Mouse (Mus musculus): ENCODE results near the gene Stard13. TPM values are rescaled to one million over a fixed set of nuclear protein-coding genes. Genes with fewer than 3 reads are reported as not detected.

The Stard13 gene
- polyA plus RNA-seq, 1 experiment from 2014 or later, result 4.5 TPM

- no peak for ATAC-seq (replicated peaks; ENCODE audit: extremely low read depth, insufficient read depth, low FRiP score)
- H3K36me3 ChIP-seq (ENCODE audit: control insufficient read depth, insufficient read depth), result no peaks in the 10 kb centered on the region
- no peak overlapping the region for H3K4me2 ChIP-seq (ENCODE audit: low read depth, low read length)
- H3K27me3 ChIP-seq (ENCODE audit: control insufficient read depth, insufficient read depth, low read length), result no peaks in the 10 kb centered on the region
- no peak overlapping the region for H3K27ac ChIP-seq (ENCODE audit: low read length)
- no peak overlapping the region for H3K4me3 ChIP-seq (ENCODE audit: low read length)
- WGBS, result 56% methylated on average over 7 of the region's 7 CpGs
- H3K4me1 ChIP-seq (ENCODE audit: control insufficient read depth, insufficient read depth, low read length), result peaks cover 10% of the 10 kb centered on the region; the same call in 1 of the 2 replicates
- H3K9ac ChIP-seq (ENCODE audit: low read length), result no peak overlapping the region
- no peaks in the 10 kb centered on the region for H3K9me3 ChIP-seq (replicated peaks; ENCODE audit: control insufficient read depth, low read length)
These were observed 206.5 kb downstream of the Stard13 start for GRCm38 (mm10) chr5:151027171-151027570.

DNA sequence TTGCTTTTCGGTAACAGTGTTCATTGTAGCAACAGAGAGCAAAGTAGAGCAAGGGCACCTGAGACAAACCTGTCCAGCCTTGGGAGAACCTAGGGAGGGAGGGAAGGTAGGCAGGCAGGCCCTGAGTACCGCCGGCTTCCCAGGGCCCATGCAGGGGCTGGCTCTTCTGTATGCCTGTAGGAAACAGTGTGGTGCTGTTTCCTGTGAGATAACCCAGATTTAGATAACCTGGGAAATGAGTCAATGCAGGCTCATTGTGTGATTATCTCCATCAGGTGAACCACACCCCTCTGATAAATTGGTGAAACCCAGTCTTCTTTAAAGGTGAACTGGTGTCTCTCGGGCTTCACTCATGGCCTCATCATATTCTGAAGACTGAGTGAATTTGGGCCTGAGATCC, 207.6 kb downstream of the Stard13 start:
- H3K9ac ChIP-seq (ENCODE audit: low read length), result no peak overlapping the region
- no peak overlapping the region for H3K27ac ChIP-seq (ENCODE audit: low read length)
- no peaks in the 10 kb centered on the region for H3K27me3 ChIP-seq (ENCODE audit: control insufficient read depth, insufficient read depth, low read length)
- peaks cover 10% of the 10 kb centered on the region; the same call in 1 of the 2 replicates for H3K4me1 ChIP-seq (ENCODE audit: control insufficient read depth, insufficient read depth, low read length)
- no peaks in the 10 kb centered on the region for H3K9me3 ChIP-seq (replicated peaks; ENCODE audit: control insufficient read depth, low read length)
- ATAC-seq (replicated peaks; ENCODE audit: extremely low read depth, insufficient read depth, low FRiP score), result no peak
- H3K36me3 ChIP-seq (ENCODE audit: control insufficient read depth, insufficient read depth), result no peaks in the 10 kb centered on the region
- H3K4me2 ChIP-seq (ENCODE audit: low read depth, low read length), result no peak overlapping the region
- H3K4me3 ChIP-seq (ENCODE audit: low read length), result no peak overlapping the region
- WGBS, result 83% methylated on average over 4 of the region's 4 CpGs

GRCm38 (mm10) chr5:151024483-151024882, 209.2 kb downstream of the Stard13 start:
- no peak for ATAC-seq (replicated peaks; ENCODE audit: extremely low read depth, insufficient read depth, low FRiP score)
- Histone ChIP-seq H3K27me3 (ENCODE audit: control insufficient read depth, insufficient read depth, low read length) (no peaks in the 10 kb centered on the region), H3K9me3 (replicated peaks; ENCODE audit: control insufficient read depth, low read length) (no peaks in the 10 kb centered on the region), H3K9ac (ENCODE audit: low read length) (no peak overlapping the region), H3K4me1 (ENCODE audit: control insufficient read depth, insufficient read depth, low read length) (peaks cover 10% of the 10 kb centered on the region; the same call in 1 of the 2 replicates), H3K4me3 (ENCODE audit: low read length) (no peak overlapping the region), H3K4me2 (ENCODE audit: low read depth, low read length) (no peak overlapping the region), H3K27ac (ENCODE audit: low read length) (no peak overlapping the region), H3K36me3 (ENCODE audit: control insufficient read depth, insufficient read depth) (no peaks in the 10 kb centered on the region)
- 77% methylated on average over 2 of the region's 2 CpGs for WGBS

- Histone ChIP-seq H3K27ac (ENCODE audit: low read length) (peak overlapping the region; percentile 48; the same call in 1 of the 2 replicates), H3K27me3 (ENCODE audit: control insufficient read depth, insufficient read depth, low read length) (no peaks in the 10 kb centered on the region), H3K9me3 (replicated peaks; ENCODE audit: control insufficient read depth, low read length) (no peaks in the 10 kb centered on the region), H3K36me3 (ENCODE audit: control insufficient read depth, insufficient read depth) (no peaks in the 10 kb centered on the region), H3K4me2 (ENCODE audit: low read depth, low read length) (peak overlapping the region; percentile 34), H3K4me1 (ENCODE audit: control insufficient read depth, insufficient read depth, low read length) (peaks cover 10% of the 10 kb centered on the region; the same call in 1 of the 2 replicates), H3K4me3 (ENCODE audit: low read length) (no peak overlapping the region), H3K9ac (ENCODE audit: low read length) (0 out of 2 replicates have a peak overlapping the region, but pooled peaks have one; percentile 41)
- no peak for ATAC-seq (replicated peaks; ENCODE audit: extremely low read depth, insufficient read depth, low FRiP score)
- 12% methylated on average over 8 of the region's 8 CpGs for WGBS
These were observed 210.2 kb downstream of the Stard13 start for GRCm38 (mm10) chr5:151023461-151023860.

GRCm38 (mm10) chr5:151022939-151023338, 210.7 kb downstream of the Stard13 start:
- H3K27ac ChIP-seq (ENCODE audit: low read length), result no peak overlapping the region
- 10% methylated on average over 1 of the region's 1 CpGs for WGBS
- no peak overlapping the region for H3K4me3 ChIP-seq (ENCODE audit: low read length)
- peaks cover 10% of the 10 kb centered on the region; the same call in 1 of the 2 replicates for H3K4me1 ChIP-seq (ENCODE audit: control insufficient read depth, insufficient read depth, low read length)
- no peak overlapping the region for H3K9ac ChIP-seq (ENCODE audit: low read length)
- H3K36me3 ChIP-seq (ENCODE audit: control insufficient read depth, insufficient read depth), result no peaks in the 10 kb centered on the region
- ATAC-seq (replicated peaks; ENCODE audit: extremely low read depth, insufficient read depth, low FRiP score), result no peak
- peak overlapping the region; percentile 34; the same call in 1 of the 2 replicates for H3K4me2 ChIP-seq (ENCODE audit: low read depth, low read length)
- H3K9me3 ChIP-seq (replicated peaks; ENCODE audit: control insufficient read depth, low read length), result no peaks in the 10 kb centered on the region
- no peaks in the 10 kb centered on the region for H3K27me3 ChIP-seq (ENCODE audit: control insufficient read depth, insufficient read depth, low read length)

GRCm38 (mm10) chr5:151022026-151022425, 211.6 kb downstream of the Stard13 start:
- Histone ChIP-seq H3K4me2 (ENCODE audit: low read depth, low read length) (no peak overlapping the region), H3K9me3 (replicated peaks; ENCODE audit: control insufficient read depth, low read length) (no peaks in the 10 kb centered on the region), H3K27ac (ENCODE audit: low read length) (no peak overlapping the region), H3K27me3 (ENCODE audit: control insufficient read depth, insufficient read depth, low read length) (no peaks in the 10 kb centered on the region), H3K4me1 (ENCODE audit: control insufficient read depth, insufficient read depth, low read length) (peaks cover 10% of the 10 kb centered on the region; the same call in 1 of the 2 replicates), H3K36me3 (ENCODE audit: control insufficient read depth, insufficient read depth) (no peaks in the 10 kb centered on the region), H3K4me3 (ENCODE audit: low read length) (no peak overlapping the region), H3K9ac (ENCODE audit: low read length) (no peak overlapping the region)
- ATAC-seq (replicated peaks; ENCODE audit: extremely low read depth, insufficient read depth, low FRiP score), result no peak
- 65% methylated on average over 7 of the region's 7 CpGs for WGBS

DNA sequence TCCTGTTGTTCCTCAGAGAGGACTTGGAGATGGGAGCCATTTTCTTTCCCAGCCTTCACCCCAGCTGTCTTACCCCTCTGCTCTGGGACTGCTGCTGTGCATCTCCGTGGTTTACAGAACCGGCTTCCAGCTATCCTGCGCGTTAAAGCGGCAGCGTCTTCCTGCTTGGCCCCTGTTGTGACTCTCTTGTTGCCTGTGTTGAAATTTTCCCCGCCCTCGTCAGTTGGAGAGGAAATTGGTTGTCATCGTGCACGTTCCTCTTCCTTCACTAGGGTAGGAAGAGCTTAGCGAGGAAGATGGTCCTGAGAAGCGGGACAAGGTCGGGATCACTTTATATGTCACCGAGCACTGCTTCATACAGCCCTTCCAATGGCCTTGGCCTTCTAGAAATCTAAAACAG, 212.8 kb downstream of the Stard13 start:
- Histone ChIP-seq H3K4me2 (ENCODE audit: low read depth, low read length) (peak overlapping the region; percentile 7; the same call in 1 of the 2 replicates), H3K9ac (ENCODE audit: low read length) (no peak overlapping the region), H3K27ac (ENCODE audit: low read length) (no peak overlapping the region), H3K9me3 (replicated peaks; ENCODE audit: control insufficient read depth, low read length) (no peaks in the 10 kb centered on the region), H3K4me1 (ENCODE audit: control insufficient read depth, insufficient read depth, low read length) (peaks cover 10% of the 10 kb centered on the region; the same call in 1 of the 2 replicates), H3K27me3 (ENCODE audit: control insufficient read depth, insufficient read depth, low read length) (no peaks in the 10 kb centered on the region), H3K36me3 (ENCODE audit: control insufficient read depth, insufficient read depth) (no peaks in the 10 kb centered on the region), H3K4me3 (ENCODE audit: low read length) (no peak overlapping the region)
- WGBS, result 61% methylated on average over 14 of the region's 14 CpGs
- ATAC-seq (replicated peaks; ENCODE audit: extremely low read depth, insufficient read depth, low FRiP score), result no peak

DNA sequence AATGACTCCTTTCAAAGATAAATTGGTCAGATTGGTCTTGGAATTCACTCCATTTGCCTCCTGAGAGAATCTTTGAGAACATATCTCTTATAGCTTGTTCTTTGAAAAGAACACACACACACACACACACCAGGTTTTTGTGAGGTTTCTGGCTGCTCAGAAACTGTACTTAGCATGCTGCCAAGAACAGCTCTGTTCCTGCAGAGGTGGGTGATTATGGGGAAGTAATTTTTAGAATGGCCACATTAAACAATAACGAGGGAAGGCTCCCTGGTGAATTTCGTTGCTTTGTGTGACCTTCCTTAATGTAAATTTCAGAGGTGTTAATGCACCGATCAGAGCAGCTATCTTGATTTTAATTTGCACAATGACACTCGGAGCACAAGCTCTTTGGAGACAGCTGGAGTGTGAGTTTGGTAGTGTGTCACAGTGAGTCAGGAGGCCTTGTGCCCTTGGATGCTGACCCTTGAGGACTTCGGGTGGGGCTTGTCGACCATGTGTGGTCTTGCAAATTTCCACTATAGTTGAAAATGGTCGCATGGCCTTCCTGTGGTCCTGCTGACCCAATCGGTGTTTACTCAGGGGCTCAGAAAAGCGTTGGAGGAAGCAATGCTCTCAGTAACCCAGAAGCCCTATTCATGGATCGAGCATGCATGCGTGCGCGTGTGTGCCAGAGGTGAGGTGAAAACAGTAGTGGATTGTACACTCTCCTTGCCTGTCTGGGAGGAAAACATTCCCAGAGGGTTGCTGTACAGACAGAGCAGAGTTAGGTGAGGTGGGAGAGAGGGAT, 213.4 kb downstream of the Stard13 start:
- Histone ChIP-seq H3K9ac (ENCODE audit: low read length) (no peak overlapping the region), H3K27ac (ENCODE audit: low read length) (no peak overlapping the region), H3K4me2 (ENCODE audit: low read depth, low read length) (peak overlapping the region; percentile 7; the same call in 1 of the 2 replicates), H3K4me3 (ENCODE audit: low read length) (no peak overlapping the region), H3K9me3 (replicated peaks; ENCODE audit: control insufficient read depth, low read length) (no peaks in the 10 kb centered on the region), H3K36me3 (ENCODE audit: control insufficient read depth, insufficient read depth) (no peaks in the 10 kb centered on the region), H3K4me1 (ENCODE audit: control insufficient read depth, insufficient read depth, low read length) (peaks cover 10% of the 10 kb centered on the region; the same call in 1 of the 2 replicates), H3K27me3 (ENCODE audit: control insufficient read depth, insufficient read depth, low read length) (no peaks in the 10 kb centered on the region)
- WGBS, result 70% methylated on average over 13 of the region's 13 CpGs
- no peak for ATAC-seq (replicated peaks; ENCODE audit: extremely low read depth, insufficient read depth, low FRiP score)

GRCm38 (mm10) chr5:151018959-151019358, 214.7 kb downstream of the Stard13 start:
- H3K27me3 ChIP-seq (ENCODE audit: control insufficient read depth, insufficient read depth, low read length), result no peaks in the 10 kb centered on the region
- H3K36me3 ChIP-seq (ENCODE audit: control insufficient read depth, insufficient read depth), result no peaks in the 10 kb centered on the region
- peaks cover 10% of the 10 kb centered on the region; the same call in 1 of the 2 replicates for H3K4me1 ChIP-seq (ENCODE audit: control insufficient read depth, insufficient read depth, low read length)
- no peak overlapping the region for H3K9ac ChIP-seq (ENCODE audit: low read length)
- no peak for ATAC-seq (replicated peaks; ENCODE audit: extremely low read depth, insufficient read depth, low FRiP score)
- no peak overlapping the region for H3K4me3 ChIP-seq (ENCODE audit: low read length)
- peaks cover 4% of the 10 kb centered on the region for H3K9me3 ChIP-seq (replicated peaks; ENCODE audit: control insufficient read depth, low read length)
- WGBS, result 72% methylated on average over 5 of the region's 5 CpGs
- no peak overlapping the region for H3K27ac ChIP-seq (ENCODE audit: low read length)
- H3K4me2 ChIP-seq (ENCODE audit: low read depth, low read length), result no peak overlapping the region

All from heart, embryonic 16.5 days (tissue).